8 mouse cellular contexts compared by ENCODE assay signal in genomic region chr17:25570648-25571452, GRCm38 (mm10). TPM values are rescaled to one million over a fixed set of nuclear protein-coding genes. Genes with fewer than 3 reads are reported as not detected.
DNase-seq lines count a peak whose midpoint lies in the region; ATAC-seq and TF ChIP-seq lines count a peak whose summit lies in the region.

Sox8 (minus strand) TSS chr17:25570686.

- under 1% methylated on average over 61 of the region's 61 CpGs for WGBS in heart, embryonic 13.5 days
- 1% methylated on average over 59 of the region's 61 CpGs for WGBS in kidney, postnatal 0 days
- WGBS in liver, adult 2 months = 6% methylated on average over 60 of the region's 61 CpGs

- H3ac ChIP-seq in myocyte (ENCODE audit: control insufficient read depth, insufficient read length) = peak within 1 kb of the TSS; percentile 52

- TF ChIP-seq CTCF in embryonic fibroblast, embryonic 13.5 days (IDR thresholded peaks at IDR 0.05; ENCODE audit: borderline replicate concordance, insufficient read depth, low read length) = no peak
- TF ChIP-seq CTCF in kidney, postnatal 0 days (IDR thresholded peaks at IDR 0.05; ENCODE audit: low read depth) = peak; percentile 50; the same call in 1 of the 2 replicates
- peak; percentile 25; the same call in 1 of the 2 replicates for TF ChIP-seq CTCF in liver, adult 2 months (IDR thresholded peaks at IDR 0.05; ENCODE audit: low read depth, low read length)

- H3K79me2 ChIP-seq in liver, adult 2 months (ENCODE audit: control insufficient read depth, insufficient read depth, low read length) = no peaks in the 10 kb centered on the region
- H3K79me2 ChIP-seq in myocyte (ENCODE audit: control insufficient read depth, insufficient read depth) = no peaks in the 10 kb centered on the region

- peak within 1 kb of the TSS; percentile 23 for H3K4me3 ChIP-seq in erythroblast, embryonic 14.5 days (replicated peaks)
- peak within 1 kb of the TSS; percentile 45 for H3K4me3 ChIP-seq in embryonic fibroblast, embryonic 13.5 days (ENCODE audit: insufficient read depth, low read length)
- H3K4me3 ChIP-seq in heart, embryonic 13.5 days = peak within 1 kb of the TSS; percentile 65
- H3K4me3 ChIP-seq in kidney, postnatal 0 days (replicated peaks; ENCODE audit: low read depth, low read length) = peak within 1 kb of the TSS; percentile 40
- H3K4me3 ChIP-seq in liver, adult 2 months (ENCODE audit: insufficient read depth, low read depth, low read length) = peak within 1 kb of the TSS; percentile 52; the same call in 1 of the 2 replicates
- peak within 1 kb of the TSS; percentile 33 for H3K4me3 ChIP-seq in myocyte

- H3K9me3 ChIP-seq in erythroblast, embryonic 14.5 days (ENCODE audit: control insufficient read depth, low read length) = no peaks in the 10 kb centered on the region; the same call in 1 of the 2 replicates
- no peaks in the 10 kb centered on the region for H3K9me3 ChIP-seq in heart, embryonic 13.5 days
- no peaks in the 10 kb centered on the region for H3K9me3 ChIP-seq in kidney, postnatal 0 days (replicated peaks; ENCODE audit: low read length)

- no peaks in the 10 kb centered on the region for H3K36me3 ChIP-seq in erythroblast, embryonic 14.5 days (ENCODE audit: control insufficient read depth)
- H3K36me3 ChIP-seq in heart, embryonic 13.5 days = no peaks in the 10 kb centered on the region
- H3K36me3 ChIP-seq in kidney, postnatal 0 days (ENCODE audit: insufficient read depth, low read length) = no peaks in the 10 kb centered on the region
- H3K36me3 ChIP-seq in liver, adult 2 months (ENCODE audit: control insufficient read depth, insufficient read depth, low read length) = no peaks in the 10 kb centered on the region
- no peaks in the 10 kb centered on the region for H3K36me3 ChIP-seq in myocyte (ENCODE audit: control insufficient read depth, insufficient read depth)

- peak; percentile 62 for TF ChIP-seq POLR2A in embryonic fibroblast, embryonic 13.5 days (IDR thresholded peaks at IDR 0.05; ENCODE audit: low read depth, low read length)
- TF ChIP-seq POLR2A in liver, adult 2 months (IDR thresholded peaks at IDR 0.05; ENCODE audit: extremely low read depth, insufficient read depth, low read length) = no peak
- peak; percentile 49 for TF ChIP-seq POLR2A in myocyte (IDR thresholded peaks at IDR 0.05; ENCODE audit: insufficient read length, low read depth)

- ATAC-seq in erythroblast, adult 5-6 weeks (replicated peaks; ENCODE audit: low FRiP score, poor library complexity, severe bottlenecking) = no peak
- ATAC-seq in heart, embryonic 13.5 days (ENCODE audit: extremely low read depth, insufficient number of reproducible peaks, low FRiP score, low TSS enrichment) = peak; percentile 67
- ATAC-seq in kidney, postnatal 0 days (replicated peaks; ENCODE audit: low FRiP score, low read depth) = peak; percentile 76

- peak within 1 kb of the TSS; percentile 81 for H3K9ac ChIP-seq in heart, embryonic 13.5 days
- H3K9ac ChIP-seq in kidney, postnatal 0 days (ENCODE audit: low read depth, low read length) = peak within 1 kb of the TSS; percentile 51
- H3K9ac ChIP-seq in liver, adult 2 months (ENCODE audit: low read depth, low read length) = 0 out of 2 replicates have a peak within 1 kb of the TSS, but pooled peaks have one; percentile 9

- H3K27me3 ChIP-seq in erythroblast, embryonic 14.5 days (ENCODE audit: control insufficient read depth) = peaks cover 86% of the 10 kb centered on the region
- H3K27me3 ChIP-seq in heart, embryonic 13.5 days (replicated peaks) = peaks cover 62% of the 10 kb centered on the region
- H3K27me3 ChIP-seq in kidney, postnatal 0 days (ENCODE audit: insufficient read depth, low read length) = no peaks in the 10 kb centered on the region
- H3K27me3 ChIP-seq in liver, adult 2 months (ENCODE audit: control insufficient read depth, insufficient read depth, low read length) = peaks cover 12% of the 10 kb centered on the region
- H3K27me3 ChIP-seq in myocyte (ENCODE audit: control insufficient read depth, insufficient read depth, insufficient read length) = peaks cover 5% of the 10 kb centered on the region

- H3K27ac ChIP-seq in embryonic fibroblast, embryonic 13.5 days (ENCODE audit: insufficient read depth, low read length) = no peak within 1 kb of the TSS
- H3K27ac ChIP-seq in heart, embryonic 13.5 days (replicated peaks) = no peak within 1 kb of the TSS
- no peak within 1 kb of the TSS for H3K27ac ChIP-seq in kidney, postnatal 0 days
- no peak within 1 kb of the TSS for H3K27ac ChIP-seq in liver, adult 2 months (replicated peaks; ENCODE audit: insufficient read depth, low read depth, low read length)

- peak; percentile 92 for DNase-seq in kidney, postnatal 0 days (ENCODE audit: low spot score)
- DNase-seq in liver, adult 2 months (ENCODE audit: extremely low read depth, low read depth, low spot score) = peak; percentile 19
- peak; percentile 65 to 77 for DNase-seq in spleen, postnatal 4 days (ENCODE audit: low spot score in 2 of 2)

- peak within 1 kb of the TSS; percentile 93 for H3K4me2 ChIP-seq in heart, embryonic 13.5 days
- H3K4me2 ChIP-seq in kidney, postnatal 0 days (ENCODE audit: low read length) = peak within 1 kb of the TSS; percentile 94
- H3K4me2 ChIP-seq in myocyte (ENCODE audit: low read depth) = peak within 1 kb of the TSS; percentile 81

- H3K4me1 ChIP-seq in erythroblast, embryonic 14.5 days (ENCODE audit: control insufficient read depth) = peaks cover 9% of the 10 kb centered on the region
- H3K4me1 ChIP-seq in embryonic fibroblast, embryonic 13.5 days (ENCODE audit: control insufficient read depth, insufficient read depth, low read length) = no peaks in the 10 kb centered on the region
- peaks cover 51% of the 10 kb centered on the region for H3K4me1 ChIP-seq in heart, embryonic 13.5 days
- peaks cover 8% of the 10 kb centered on the region; the same call in 1 of the 2 replicates for H3K4me1 ChIP-seq in kidney, postnatal 0 days (replicated peaks; ENCODE audit: insufficient read depth, low read length)
- no peaks in the 10 kb centered on the region for H3K4me1 ChIP-seq in liver, adult 2 months (ENCODE audit: control insufficient read depth, insufficient read depth, low read length)

TF ChIP-seq in myocyte, 11 proteins besides CTCF, POLR2A, EP300 and RAD21:
- TF ChIP-seq POLR2AphosphoS2 (IDR thresholded peaks at IDR 0.05; ENCODE audit: insufficient read length, low read depth) = no peak
- TF ChIP-seq USF1 (IDR thresholded peaks at IDR 0.05; ENCODE audit: low read depth) = peak; percentile 77

RNA-seq across cellular contexts. Expression of gene Sox8, which starts in this region (rescaled TPM):
- not detected in 2 replicates for polyA plus RNA-seq in erythroblast, embryonic 14.5 days (2012)
- not detected in 2 replicates for total RNA-seq in erythroblast, adult 5-6 weeks (2015; ENCODE audit: low replicate concordance)
- 0.17 TPM in 1 of 2 replicates, not detected in the other for total RNA-seq in erythroblast, adult 5-6 weeks (2017; ENCODE audit: low replicate concordance)
- polyA plus RNA-seq in embryonic fibroblast, embryonic 13.5 days (2011; ENCODE audit: insufficient read length, low read depth, missing spikeins) = 0.27 and 0.28 TPM in 2 replicates
- 0.53 and 1.5 TPM in 2 replicates for polyA plus RNA-seq in heart, embryonic 13.5 days (2015; fragmentation: Nextera tagmentation; extraction: Ambion mirVana)
- 1.8 and 2.2 TPM in 2 replicates for polyA plus RNA-seq in kidney, postnatal 0 days (2015; fragmentation: Nextera tagmentation; extraction: Ambion mirVana)
- not detected in 2 replicates for total RNA-seq in liver, adult 2 months (2014; rRNA removed)
- not detected in 2 replicates for polyA plus RNA-seq in liver, adult 2 months (2012; rRNA removed)
- 14.3 TPM for polyA plus RNA-seq in myocyte (2012; fragmentation: generic; extraction: Trizol)

Comparison
In these comparisons a context has a peak if more than half of its experiments do, and no peak if none do; other contexts are left out.
1. Peak in DNase-seq, H3K4me3 ChIP-seq and H3K9ac ChIP-seq in liver, adult 2 months; RNA of the gene not detected or under 1 TPM.
2. H3K9ac ChIP-seq: peak in every context shown above with its lines; median percentile 81 in heart, embryonic 13.5 days; 51 in kidney, postnatal 0 days; 9 in liver, adult 2 months.
3. DNase-seq: peak in every context shown above with its lines; median percentile 92 in kidney, postnatal 0 days; 71 in spleen, postnatal 4 days; 19 in liver, adult 2 months.